In the genomic region with DNA sequence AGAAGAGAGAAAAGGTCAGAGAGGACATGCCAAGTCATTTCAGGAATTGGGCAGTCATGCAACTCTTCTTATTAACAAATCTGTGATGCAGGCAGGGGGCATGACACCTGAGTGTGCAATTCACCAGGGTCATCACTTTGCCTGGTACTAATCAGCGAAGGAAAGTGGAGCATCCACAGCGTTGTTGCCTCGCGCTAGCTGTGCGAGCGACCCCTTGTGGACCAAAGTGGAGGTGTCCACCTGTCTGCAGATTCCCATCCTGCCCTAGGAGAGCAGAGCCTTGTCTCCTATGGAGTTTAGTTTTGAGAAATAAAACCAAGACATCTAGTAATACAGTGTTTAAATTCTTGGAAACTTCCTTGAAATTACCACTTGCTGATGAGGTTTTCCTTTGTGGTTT, we compare ENCODE assay signal across 8 mouse cellular contexts.
DNase-seq lines count a peak whose midpoint lies in the region; ATAC-seq and TF ChIP-seq lines count a peak whose summit lies in the region.

No protein-coding gene starts in this region.

- no peak overlapping the region for H3K4me2 ChIP-seq in kidney, postnatal 0 days (ENCODE audit: low read length)
- H3K4me2 ChIP-seq in kidney, embryonic 15.5 days, result no peak overlapping the region
- H3K4me2 ChIP-seq in liver, embryonic 14.5 days (ENCODE audit: low read depth), result no peak overlapping the region

- no peaks in the 10 kb centered on the region for H3K36me3 ChIP-seq in kidney, postnatal 0 days (ENCODE audit: insufficient read depth, low read length)
- H3K36me3 ChIP-seq in kidney, embryonic 15.5 days, result no peaks in the 10 kb centered on the region
- no peaks in the 10 kb centered on the region for H3K36me3 ChIP-seq in liver, embryonic 14.5 days (replicated peaks; ENCODE audit: control insufficient read depth, insufficient read depth, low read depth)

- H3K27ac ChIP-seq in kidney, postnatal 0 days, result no peak overlapping the region
- H3K27ac ChIP-seq in kidney, embryonic 15.5 days, result no peak overlapping the region
- no peak overlapping the region for H3K27ac ChIP-seq in liver, embryonic 14.5 days

- no peak overlapping the region for H3K9ac ChIP-seq in kidney, postnatal 0 days (ENCODE audit: low read depth, low read length)
- H3K9ac ChIP-seq in kidney, embryonic 15.5 days, result no peak overlapping the region
- H3K9ac ChIP-seq in liver, embryonic 14.5 days (replicated peaks), result no peak overlapping the region

- H3K9me3 ChIP-seq in kidney, postnatal 0 days (replicated peaks; ENCODE audit: low read length), result no peaks in the 10 kb centered on the region
- no peaks in the 10 kb centered on the region for H3K9me3 ChIP-seq in kidney, embryonic 15.5 days (replicated peaks)
- no peaks in the 10 kb centered on the region for H3K9me3 ChIP-seq in liver, embryonic 14.5 days (ENCODE audit: control insufficient read depth, low read length)

- H3K4me3 ChIP-seq in kidney, postnatal 0 days (replicated peaks; ENCODE audit: low read depth, low read length), result no peak overlapping the region
- no peak overlapping the region for H3K4me3 ChIP-seq in kidney, embryonic 15.5 days (replicated peaks)
- H3K4me3 ChIP-seq in liver, embryonic 14.5 days (ENCODE audit: insufficient read depth in 1 of 2, low read depth in 2 of 2, low read length in 2 of 2), result no peak overlapping the region

- peak; percentile 22 for DNase-seq in kidney, postnatal 0 days (ENCODE audit: low spot score)
- DNase-seq in WW6 (ENCODE audit: low read depth, low spot score), result peak; percentile 11
- DNase-seq in cerebellum, postnatal 14 days, result peak; percentile 92 to 96
- no peak for DNase-seq in liver, embryonic 14.5 days (ENCODE audit: low read depth in 3 of 3, low spot score in 3 of 3)
- peak; percentile 4 for DNase-seq in skeletal muscle tissue, adult 2 months (ENCODE audit: low read depth, low spot score)
- no peak for DNase-seq in MN1 (ENCODE audit: low spot score)

- TF ChIP-seq EP300 in liver, embryonic 14.5 days (IDR thresholded peaks at IDR 0.05; ENCODE audit: low read depth), result no peak

- ATAC-seq in kidney, postnatal 0 days (replicated peaks; ENCODE audit: low FRiP score, low read depth), result no peak
- no peak for ATAC-seq in kidney, embryonic 15.5 days (replicated peaks; ENCODE audit: low FRiP score)
- peak; percentile 71 for ATAC-seq in granulocyte monocyte progenitor cell, adult 5-6 weeks (replicated peaks; ENCODE audit: poor library complexity, severe bottlenecking)
- no peak for ATAC-seq in liver, embryonic 14.5 days (ENCODE audit: insufficient read depth)

- WGBS in kidney, postnatal 0 days, result 7% methylated on average over 6 of the region's 6 CpGs
- 12% methylated on average over 6 of the region's 6 CpGs for WGBS in kidney, embryonic 15.5 days
- 7% methylated on average over 6 of the region's 6 CpGs for WGBS in liver, embryonic 14.5 days (ENCODE audit: insufficient replicate concordance)

- TF ChIP-seq CTCF in kidney, postnatal 0 days (IDR thresholded peaks at IDR 0.05; ENCODE audit: low read depth), result peak; percentile 71
- TF ChIP-seq CTCF in liver, embryonic 14.5 days (IDR thresholded peaks at IDR 0.05; ENCODE audit: low read depth), result peak; percentile 66

- no peaks in the 10 kb centered on the region for H3K27me3 ChIP-seq in kidney, postnatal 0 days (ENCODE audit: insufficient read depth, low read length)
- H3K27me3 ChIP-seq in kidney, embryonic 15.5 days, result peaks cover 12% of the 10 kb centered on the region; the same call in 1 of the 2 replicates
- no peaks in the 10 kb centered on the region for H3K27me3 ChIP-seq in liver, embryonic 14.5 days (ENCODE audit: control insufficient read depth, insufficient read depth, low read length)

- no peaks in the 10 kb centered on the region for H3K4me1 ChIP-seq in kidney, postnatal 0 days (replicated peaks; ENCODE audit: insufficient read depth, low read length)
- H3K4me1 ChIP-seq in kidney, embryonic 15.5 days, result no peaks in the 10 kb centered on the region
- H3K4me1 ChIP-seq in liver, embryonic 14.5 days (replicated peaks; ENCODE audit: control insufficient read depth in 2 of 2, insufficient read depth in 2 of 2, low read length in 1 of 2), result no peaks in the 10 kb centered on the region

Comparison
In these comparisons a context has a peak if more than half of its experiments do, and no peak if none do; other contexts are left out.
1. DNase-seq: peak in kidney, postnatal 0 days (single experiment), WW6 (single experiment), cerebellum, postnatal 14 days (2 of 2) and skeletal muscle tissue, adult 2 months (single experiment); none in liver, embryonic 14.5 days (0 of 3) and MN1 (single experiment).